Mouse (Mus musculus) lung, postnatal 10 days (tissue): ENCODE data around the gene Chpf.
A peak's percentile ranks its signal among the peaks of the same experiment; 100 is the strongest.

Source experiments
- DNase-seq: peaks from one replicate; pipeline ENCODE4 v3.0.0; 2021

The Chpf gene

DNA sequence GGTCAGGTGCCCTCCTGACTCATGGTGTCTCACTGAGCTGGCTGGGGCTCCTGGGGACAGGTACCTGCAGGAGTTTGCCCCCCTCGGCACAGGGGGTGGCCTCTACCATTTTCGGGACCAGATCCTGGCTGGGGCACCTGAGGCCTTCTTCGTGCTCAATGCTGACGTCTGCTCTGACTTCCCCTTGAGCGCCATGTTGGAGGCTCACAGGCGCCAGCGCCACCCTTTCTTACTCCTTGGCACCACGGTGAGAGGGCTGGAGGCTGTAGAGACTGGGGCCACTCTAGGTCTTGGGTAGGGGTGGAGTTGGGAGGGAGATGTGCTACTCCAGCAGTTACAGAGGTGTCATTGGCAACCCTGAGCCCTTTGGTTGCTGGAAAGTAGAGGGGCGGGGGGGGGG is 40.3 kb downstream of the Chpf start:
- no peak for DNase-seq

- DNase-seq = peak; percentile 91
Observed at GRCm38 (mm10) chr1:75435475-75436328, 43.4 kb downstream of the Chpf start, which contains the start of gene Gmppa. Gmppa (plus strand) TSS chr1:75435930.

- DNase-seq = peak; percentile 56
Observed at GRCm38 (mm10) chr1:75425796-75426471, 53.2 kb downstream of the Chpf start.
